Mouse (Mus musculus): ENCODE data around the gene Gm14698. TPM values are rescaled to one million over a fixed set of nuclear protein-coding genes. Genes with fewer than 3 reads are reported as not detected.
"Not testable (repeated sequence)": the region's sequence is repeated elsewhere in the genome, so short reads cannot be mapped to it uniquely, and the experiment has no call there.

Gene Gm14698
- under 1 TPM; 0.32 to 0.98 (median 0.83) TPM for total RNA-seq (2022)

- not testable (repeated sequence) for DNase-seq
These were observed at the start of gene Gm14698 for GRCm38 (mm10) chrX:68821059-68821458. Gene Gm14698 (plus strand): TSS chrX:68821093.

- not testable (repeated sequence) for DNase-seq
These were observed 444 bp upstream of the Gm14698 start for GRCm38 (mm10) chrX:68820449-68820848.

- no peak for DNase-seq
These were observed 18.9 kb downstream of the Gm14698 start for GRCm38 (mm10) chrX:68839548-68840444.

GRCm38 (mm10) chrX:68865145-68865544, 44.3 kb downstream of the Gm14698 start:
- no peak for DNase-seq

Other genes with a start within 250 kb of the Gm14698 start
- gene Fmr1, start 142.6 kb upstream of the Gm14698 start, total RNA-seq (2022) = 10 to 100 TPM; 34.2 to 58.7 (median 46.7) TPM
- gene Fmr1nb, start 59.3 kb upstream of the Gm14698 start, total RNA-seq (2022) = 1 to 10 TPM in 2 of 4 experiments, under 1 TPM in 1, not detected in 1; 0.78 to 3.3 (median 1.4) TPM
- gene Gm6812, start 72.0 kb downstream of the Gm14698 start, total RNA-seq (2022) = not detected